Mouse (Mus musculus): ENCODE results near the gene Fam131a. TPM values are rescaled to one million over a fixed set of nuclear protein-coding genes. Genes with fewer than 3 reads are reported as not detected.

The Fam131a gene
- polyA plus RNA-seq, 1 experiment from 2014 or later, result 8.3 TPM

- no peak overlapping the region for H3K4me2 ChIP-seq (replicated peaks; ENCODE audit: low read depth, low read length)
- ATAC-seq (ENCODE audit: insufficient number of reproducible peaks, insufficient read depth, low FRiP score, low read depth), result no peak
- no peak overlapping the region for H3K27ac ChIP-seq (ENCODE audit: low read length)
- peaks cover 5% of the 10 kb centered on the region; the same call in 1 of the 2 replicates for H3K4me1 ChIP-seq (ENCODE audit: control insufficient read depth, insufficient read depth, low read length)
- no peaks in the 10 kb centered on the region for H3K9me3 ChIP-seq (ENCODE audit: control insufficient read depth, low read depth, low read length)
- H3K27me3 ChIP-seq (ENCODE audit: control insufficient read depth, insufficient read depth, low read length), result no peaks in the 10 kb centered on the region
- WGBS, result 77% methylated on average over 18 of the region's 19 CpGs
- no peak overlapping the region for H3K9ac ChIP-seq (replicated peaks; ENCODE audit: low read depth, low read length)
- H3K36me3 ChIP-seq (ENCODE audit: control insufficient read depth, insufficient read depth, low read length), result peaks cover 3% of the 10 kb centered on the region; the same call in 1 of the 2 replicates
- no peak overlapping the region for H3K4me3 ChIP-seq (ENCODE audit: low read depth, low read length)
Observed at GRCm38 (mm10) chr16:20708939-20709734, 16.1 kb downstream of the Fam131a start.

- no peak for ATAC-seq (ENCODE audit: insufficient number of reproducible peaks, insufficient read depth, low FRiP score, low read depth)
- no peak overlapping the region for H3K4me3 ChIP-seq (ENCODE audit: low read depth, low read length)
- H3K36me3 ChIP-seq (ENCODE audit: control insufficient read depth, insufficient read depth, low read length), result no peaks in the 10 kb centered on the region; the same call in 1 of the 2 replicates
- H3K27ac ChIP-seq (ENCODE audit: low read length), result no peak overlapping the region
- no peaks in the 10 kb centered on the region for H3K27me3 ChIP-seq (ENCODE audit: control insufficient read depth, insufficient read depth, low read length)
- H3K4me1 ChIP-seq (ENCODE audit: control insufficient read depth, insufficient read depth, low read length), result peaks cover 18% of the 10 kb centered on the region; the same call in 1 of the 2 replicates
- no peaks in the 10 kb centered on the region for H3K9me3 ChIP-seq (ENCODE audit: control insufficient read depth, low read depth, low read length)
- H3K9ac ChIP-seq (replicated peaks; ENCODE audit: low read depth, low read length), result no peak overlapping the region
- WGBS, result 93% methylated on average over 11 of the region's 11 CpGs
- no peak overlapping the region for H3K4me2 ChIP-seq (replicated peaks; ENCODE audit: low read depth, low read length)
Observed at GRCm38 (mm10) chr16:20710370-20710769, 17.3 kb downstream of the Fam131a start.

- H3K27ac ChIP-seq (ENCODE audit: low read length), result no peak overlapping the region
- no peaks in the 10 kb centered on the region for H3K9me3 ChIP-seq (ENCODE audit: control insufficient read depth, low read depth, low read length)
- H3K4me1 ChIP-seq (ENCODE audit: control insufficient read depth, insufficient read depth, low read length), result peaks cover 18% of the 10 kb centered on the region; the same call in 1 of the 2 replicates
- H3K4me2 ChIP-seq (replicated peaks; ENCODE audit: low read depth, low read length), result no peak overlapping the region
- no peak overlapping the region for H3K9ac ChIP-seq (replicated peaks; ENCODE audit: low read depth, low read length)
- ATAC-seq (ENCODE audit: insufficient number of reproducible peaks, insufficient read depth, low FRiP score, low read depth), result no peak
- H3K4me3 ChIP-seq (ENCODE audit: low read depth, low read length), result no peak overlapping the region
- no peaks in the 10 kb centered on the region for H3K27me3 ChIP-seq (ENCODE audit: control insufficient read depth, insufficient read depth, low read length)
- H3K36me3 ChIP-seq (ENCODE audit: control insufficient read depth, insufficient read depth, low read length), result no peaks in the 10 kb centered on the region; the same call in 1 of the 2 replicates
- 82% methylated on average over 4 of the region's 4 CpGs for WGBS
Observed at GRCm38 (mm10) chr16:20710810-20711209, 17.8 kb downstream of the Fam131a start.

- ATAC-seq (ENCODE audit: insufficient number of reproducible peaks, insufficient read depth, low FRiP score, low read depth), result no peak
- no peak overlapping the region for H3K4me3 ChIP-seq (ENCODE audit: low read depth, low read length)
- no peak overlapping the region for H3K9ac ChIP-seq (replicated peaks; ENCODE audit: low read depth, low read length)
- H3K4me1 ChIP-seq (ENCODE audit: control insufficient read depth, insufficient read depth, low read length), result peaks cover 18% of the 10 kb centered on the region; the same call in 1 of the 2 replicates
- H3K27me3 ChIP-seq (ENCODE audit: control insufficient read depth, insufficient read depth, low read length), result no peaks in the 10 kb centered on the region
- H3K9me3 ChIP-seq (ENCODE audit: control insufficient read depth, low read depth, low read length), result no peaks in the 10 kb centered on the region
- H3K27ac ChIP-seq (ENCODE audit: low read length), result no peak overlapping the region
- no peaks in the 10 kb centered on the region; the same call in 1 of the 2 replicates for H3K36me3 ChIP-seq (ENCODE audit: control insufficient read depth, insufficient read depth, low read length)
- H3K4me2 ChIP-seq (replicated peaks; ENCODE audit: low read depth, low read length), result no peak overlapping the region
- WGBS, result 71% methylated on average over 9 of the region's 9 CpGs
Observed at GRCm38 (mm10) chr16:20712190-20712589, 19.1 kb downstream of the Fam131a start.

- 79% methylated on average over 7 of the region's 7 CpGs for WGBS
- no peaks in the 10 kb centered on the region for H3K27me3 ChIP-seq (ENCODE audit: control insufficient read depth, insufficient read depth, low read length)
- H3K9me3 ChIP-seq (ENCODE audit: control insufficient read depth, low read depth, low read length), result no peaks in the 10 kb centered on the region
- H3K36me3 ChIP-seq (ENCODE audit: control insufficient read depth, insufficient read depth, low read length), result no peaks in the 10 kb centered on the region; the same call in 1 of the 2 replicates
- no peak overlapping the region for H3K9ac ChIP-seq (replicated peaks; ENCODE audit: low read depth, low read length)
- H3K4me1 ChIP-seq (ENCODE audit: control insufficient read depth, insufficient read depth, low read length), result peaks cover 18% of the 10 kb centered on the region; the same call in 1 of the 2 replicates
- H3K27ac ChIP-seq (ENCODE audit: low read length), result no peak overlapping the region
- no peak for ATAC-seq (ENCODE audit: insufficient number of reproducible peaks, insufficient read depth, low FRiP score, low read depth)
- H3K4me2 ChIP-seq (replicated peaks; ENCODE audit: low read depth, low read length), result no peak overlapping the region
- H3K4me3 ChIP-seq (ENCODE audit: low read depth, low read length), result no peak overlapping the region
Observed at GRCm38 (mm10) chr16:20712889-20713288, 19.8 kb downstream of the Fam131a start.

- Histone ChIP-seq H3K9me3 (ENCODE audit: control insufficient read depth, low read depth, low read length) (no peaks in the 10 kb centered on the region), H3K4me3 (ENCODE audit: low read depth, low read length) (peak overlapping the region; percentile 58), H3K9ac (replicated peaks; ENCODE audit: low read depth, low read length) (no peak overlapping the region; the same call in 1 of the 2 replicates), H3K4me1 (ENCODE audit: control insufficient read depth, insufficient read depth, low read length) (peaks cover 24% of the 10 kb centered on the region; the same call in 1 of the 2 replicates), H3K27me3 (ENCODE audit: control insufficient read depth, insufficient read depth, low read length) (no peaks in the 10 kb centered on the region), H3K4me2 (replicated peaks; ENCODE audit: low read depth, low read length) (peak overlapping the region; percentile 93), H3K27ac (ENCODE audit: low read length) (no peak overlapping the region), H3K36me3 (ENCODE audit: control insufficient read depth, insufficient read depth, low read length) (no peaks in the 10 kb centered on the region)
- WGBS, result 28% methylated on average over 11 of the region's 11 CpGs
- ATAC-seq (ENCODE audit: insufficient number of reproducible peaks, insufficient read depth, low FRiP score, low read depth), result no peak
Observed at GRCm38 (mm10) chr16:20714307-20715080, 21.5 kb downstream of the Fam131a start.

- Histone ChIP-seq H3K36me3 (ENCODE audit: control insufficient read depth, insufficient read depth, low read length) (no peaks in the 10 kb centered on the region), H3K4me1 (ENCODE audit: control insufficient read depth, insufficient read depth, low read length) (peaks cover 24% of the 10 kb centered on the region; the same call in 1 of the 2 replicates), H3K27me3 (ENCODE audit: control insufficient read depth, insufficient read depth, low read length) (no peaks in the 10 kb centered on the region), H3K4me2 (replicated peaks; ENCODE audit: low read depth, low read length) (peak overlapping the region; percentile 93), H3K9ac (replicated peaks; ENCODE audit: low read depth, low read length) (peak overlapping the region; percentile 56), H3K4me3 (ENCODE audit: low read depth, low read length) (peak overlapping the region; percentile 58), H3K27ac (ENCODE audit: low read length) (no peak overlapping the region), H3K9me3 (ENCODE audit: control insufficient read depth, low read depth, low read length) (no peaks in the 10 kb centered on the region)
- 53% methylated on average over 2 of the region's 2 CpGs for WGBS
- no peak for ATAC-seq (ENCODE audit: insufficient number of reproducible peaks, insufficient read depth, low FRiP score, low read depth)
Observed at GRCm38 (mm10) chr16:20715161-20715560, 22.1 kb downstream of the Fam131a start.

- H3K36me3 ChIP-seq (ENCODE audit: control insufficient read depth, insufficient read depth, low read length), result no peaks in the 10 kb centered on the region
- no peaks in the 10 kb centered on the region for H3K27me3 ChIP-seq (ENCODE audit: control insufficient read depth, insufficient read depth, low read length)
- H3K4me3 ChIP-seq (ENCODE audit: low read depth, low read length), result peak overlapping the region; percentile 58
- peak overlapping the region; percentile 93 for H3K4me2 ChIP-seq (replicated peaks; ENCODE audit: low read depth, low read length)
- peak overlapping the region; percentile 96 for H3K27ac ChIP-seq (ENCODE audit: low read length)
- no peak for ATAC-seq (ENCODE audit: insufficient number of reproducible peaks, insufficient read depth, low FRiP score, low read depth)
- no peaks in the 10 kb centered on the region for H3K9me3 ChIP-seq (ENCODE audit: control insufficient read depth, low read depth, low read length)
- H3K9ac ChIP-seq (replicated peaks; ENCODE audit: low read depth, low read length), result peak overlapping the region; percentile 56
- peaks cover 24% of the 10 kb centered on the region; the same call in 1 of the 2 replicates for H3K4me1 ChIP-seq (ENCODE audit: control insufficient read depth, insufficient read depth, low read length)
- 2% methylated on average over 12 of the region's 12 CpGs for WGBS
Observed at GRCm38 (mm10) chr16:20715566-20715965, 22.5 kb downstream of the Fam131a start.
